Mouse (Mus musculus) CH12F3 (cell line): ENCODE measurements around the gene Zcchc3.
"Not testable (repeated sequence)": the region's sequence is repeated elsewhere in the genome, so short reads cannot be mapped to it uniquely, and the experiment has no call there.

Experiments
- in situ Hi-C: fragments of 300-500 bp; cut with MboI; formaldehyde crosslinking; loops from 2 replicates; pipeline ENCODE4 v1.14.3; 2020; ENCODE audit warnings: low sequenced_read_pairs

The Zcchc3 gene

DNA sequence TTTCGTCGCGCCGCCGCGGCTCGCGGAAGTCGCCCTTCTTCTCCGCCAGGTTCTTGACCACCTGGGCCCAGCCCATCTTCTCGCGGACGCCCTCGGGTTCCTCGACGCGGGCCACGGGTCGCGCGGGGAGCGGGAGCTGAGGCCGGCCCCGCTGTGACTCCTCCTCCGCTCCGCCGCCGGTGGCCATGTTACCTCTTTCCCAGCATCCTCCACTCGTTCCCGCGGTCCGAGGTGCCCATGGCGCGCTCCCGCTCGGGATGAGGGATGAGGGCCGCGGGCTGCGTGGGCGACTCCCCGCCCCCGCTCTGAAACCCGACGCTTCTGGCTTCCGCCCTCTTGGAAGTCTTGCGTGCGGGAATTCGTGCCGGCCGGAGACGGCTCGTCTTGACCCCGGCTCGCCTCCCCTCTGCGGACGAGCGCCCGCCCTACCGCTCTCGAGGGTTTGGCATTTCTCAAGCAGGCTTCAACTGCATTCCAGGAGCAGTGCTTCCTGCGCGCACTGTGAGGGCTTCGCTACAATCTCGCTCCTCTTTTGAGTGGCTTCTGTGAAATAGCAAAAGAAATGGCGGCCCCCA lies at the start of gene Zcchc3:
TSS of gene Zcchc3 (minus strand) at position 437 of the 575 bp plus-strand sequence.
- in situ Hi-C loops = no loop called here

DNA sequence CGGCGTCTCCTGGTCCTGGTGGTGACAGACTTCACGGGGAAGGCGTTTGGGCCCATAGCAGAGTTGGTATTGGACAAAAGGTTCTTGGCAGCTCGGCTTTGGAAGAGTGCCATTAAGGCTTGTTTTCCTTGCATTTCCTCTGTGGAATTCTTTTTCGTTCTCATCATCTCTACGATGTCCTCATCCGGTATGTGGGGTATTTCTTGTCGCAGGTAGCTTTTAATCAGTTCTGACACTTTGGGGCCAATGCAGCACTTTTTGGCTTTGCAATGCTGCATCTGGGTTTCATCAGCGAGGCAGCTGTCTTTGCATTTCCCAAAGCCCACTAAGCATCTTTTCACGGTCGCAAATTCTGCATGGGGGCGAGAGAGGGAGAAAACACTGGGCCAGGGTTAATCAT lies 44.4 kb upstream of the Zcchc3 start:
- in situ Hi-C loops = no loop called here

DNA sequence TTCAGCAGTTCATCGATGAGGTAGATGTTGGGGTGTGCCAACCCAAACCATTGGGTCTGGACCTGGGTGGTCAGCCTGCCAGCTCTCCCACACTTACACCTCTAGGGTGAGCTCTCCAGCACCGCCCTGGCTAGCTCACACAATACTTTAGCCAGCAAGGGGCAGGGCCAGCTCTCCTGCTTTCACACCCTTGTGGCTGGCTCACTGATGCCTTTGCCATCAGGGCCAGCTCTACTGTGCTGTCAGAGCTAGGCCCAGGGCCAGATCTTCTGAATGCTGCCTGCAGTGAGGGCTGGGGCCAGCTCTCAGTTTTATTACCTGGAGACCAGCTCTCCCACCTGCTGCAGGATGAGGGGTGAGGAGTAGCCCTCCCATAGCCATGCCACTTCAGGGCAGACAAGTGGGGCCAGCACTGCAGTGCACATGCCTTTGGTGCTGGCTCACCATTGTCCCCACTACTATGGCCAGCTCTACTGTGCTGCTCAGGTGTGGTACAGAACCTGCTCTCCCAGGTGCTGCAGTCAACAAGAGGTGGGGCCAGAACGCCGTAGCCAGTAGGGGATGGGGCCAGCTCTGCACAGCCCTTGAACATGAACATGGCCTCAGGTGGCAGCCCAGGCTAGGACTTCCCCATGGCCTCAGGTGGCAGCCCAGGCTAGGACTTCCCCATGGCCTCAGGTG lies 37.4 kb upstream of the Zcchc3 start:
- in situ Hi-C loops = no loop called here

DNA sequence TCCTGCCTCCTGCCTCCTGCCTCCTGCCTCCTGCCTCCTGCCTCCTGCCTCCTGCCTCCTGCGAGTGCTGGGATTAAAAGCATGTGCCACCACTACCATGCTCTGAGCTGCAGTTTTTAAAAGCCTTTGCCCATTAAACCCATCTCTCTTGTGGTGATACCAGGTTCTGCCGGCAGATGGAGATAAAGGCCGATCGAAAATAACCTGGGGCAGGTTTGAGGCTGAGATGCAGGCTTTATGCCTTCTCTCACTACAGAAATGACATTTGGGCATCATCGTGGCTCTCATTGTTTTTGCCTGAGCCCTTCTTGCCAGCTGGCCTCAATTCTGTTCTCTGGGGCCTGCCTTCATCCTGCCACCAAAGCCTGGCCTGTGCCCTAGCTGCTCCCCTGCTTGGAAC lies 35.4 kb upstream of the Zcchc3 start:
- in situ Hi-C loops = no loop called here

DNA sequence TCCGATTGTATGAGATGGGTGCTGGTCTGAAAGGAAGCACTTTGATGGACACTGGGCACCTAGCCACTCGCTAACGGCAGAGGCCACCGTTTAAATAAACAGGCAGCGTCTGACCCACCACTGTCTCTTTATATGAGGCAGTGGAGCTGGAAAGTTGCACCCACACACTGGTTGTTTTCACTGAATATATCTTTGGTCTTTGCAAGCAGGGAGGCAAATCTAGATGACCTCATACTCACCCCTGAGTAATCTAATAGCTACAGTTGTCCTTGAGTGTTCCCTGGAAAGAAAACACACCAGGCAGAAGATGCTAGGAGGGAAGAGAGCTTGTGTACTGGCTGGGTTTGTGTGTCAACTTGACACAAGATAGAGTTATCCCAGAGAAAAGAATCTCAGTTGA lies 32.6 kb upstream of the Zcchc3 start:
- in situ Hi-C loops = no loop called here

DNA sequence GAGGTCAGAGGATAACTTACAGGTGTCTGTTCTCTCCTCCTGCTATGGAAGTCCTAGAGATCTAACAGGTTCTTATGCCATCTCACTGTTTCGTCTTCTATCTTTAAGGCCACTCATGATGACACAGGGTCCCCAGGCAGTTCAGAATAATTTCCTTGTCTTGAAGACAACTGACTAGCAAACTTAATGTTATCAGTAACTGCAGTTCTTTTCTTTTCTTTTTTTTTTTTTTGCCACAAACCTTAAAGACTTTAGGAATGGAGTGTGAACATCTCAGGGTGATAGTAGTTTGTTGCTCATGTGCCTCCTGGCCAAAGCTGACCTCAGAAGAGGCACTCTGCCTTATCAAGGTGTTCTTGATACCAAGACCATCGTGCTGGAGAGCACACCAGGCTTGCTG lies 31.8 kb upstream of the Zcchc3 start:
- in situ Hi-C loops = no loop called here

DNA sequence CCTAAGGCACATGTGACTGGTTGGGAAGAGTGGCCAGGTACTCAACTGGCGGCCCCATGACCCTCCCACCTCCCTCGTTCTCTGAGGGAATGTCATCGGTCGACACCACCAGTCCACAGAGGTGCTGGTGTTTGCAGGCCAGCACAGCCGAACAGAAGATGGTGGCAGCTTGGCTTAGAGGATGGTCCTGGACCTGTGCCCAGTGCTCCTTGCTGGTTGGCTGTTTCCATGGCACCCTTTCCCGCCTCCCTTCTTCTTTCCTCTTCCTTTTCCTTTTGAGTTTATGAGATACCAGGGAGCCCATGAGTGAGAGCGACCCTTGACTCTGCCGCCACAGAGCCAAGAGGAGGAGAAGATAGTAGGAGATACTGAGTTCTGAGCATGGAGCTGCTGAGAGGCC lies 28.5 kb upstream of the Zcchc3 start:
- in situ Hi-C loops = no loop called here

DNA sequence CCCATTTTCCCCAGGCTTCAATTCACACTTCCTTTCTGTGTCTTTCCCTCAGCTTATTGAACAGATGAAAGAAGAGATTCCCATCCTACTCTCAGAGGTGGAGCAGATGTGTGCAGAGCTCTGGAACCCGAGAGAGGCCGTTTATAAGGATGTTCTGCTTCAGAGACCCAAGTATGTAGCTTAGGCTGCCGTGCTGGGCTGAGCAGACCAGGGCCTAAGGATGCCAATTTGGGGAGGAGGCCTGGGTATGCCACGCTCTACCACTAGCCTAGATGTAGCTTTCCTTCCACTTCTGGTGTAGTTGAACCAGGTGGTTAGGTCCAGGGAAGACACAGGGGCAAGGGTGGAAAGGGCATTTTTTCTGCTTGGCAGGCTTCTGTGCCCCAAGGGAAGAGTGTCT lies 27.5 kb upstream of the Zcchc3 start:
- in situ Hi-C loops = no loop called here

DNA sequence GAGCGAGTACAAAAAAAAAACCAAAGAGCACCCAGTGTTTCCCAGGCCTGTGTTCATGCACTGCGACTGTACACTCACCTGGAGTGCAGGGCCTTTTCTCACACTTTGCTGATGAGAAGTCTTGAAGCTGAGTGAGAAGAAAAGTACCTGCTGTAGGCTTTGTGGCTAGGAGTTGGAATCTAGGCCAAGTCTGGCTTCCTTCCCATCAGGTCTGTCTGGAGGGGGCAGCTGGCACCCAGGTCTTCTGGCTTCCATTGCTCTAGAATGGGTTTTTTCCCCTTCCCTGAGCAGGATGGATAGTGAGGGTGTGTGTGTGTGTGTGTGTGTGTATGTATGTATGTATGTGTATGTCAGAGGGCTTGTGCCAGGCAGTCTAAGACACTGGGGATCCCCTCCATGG lies 25.0 kb upstream of the Zcchc3 start:
- in situ Hi-C loops = no loop called here

DNA sequence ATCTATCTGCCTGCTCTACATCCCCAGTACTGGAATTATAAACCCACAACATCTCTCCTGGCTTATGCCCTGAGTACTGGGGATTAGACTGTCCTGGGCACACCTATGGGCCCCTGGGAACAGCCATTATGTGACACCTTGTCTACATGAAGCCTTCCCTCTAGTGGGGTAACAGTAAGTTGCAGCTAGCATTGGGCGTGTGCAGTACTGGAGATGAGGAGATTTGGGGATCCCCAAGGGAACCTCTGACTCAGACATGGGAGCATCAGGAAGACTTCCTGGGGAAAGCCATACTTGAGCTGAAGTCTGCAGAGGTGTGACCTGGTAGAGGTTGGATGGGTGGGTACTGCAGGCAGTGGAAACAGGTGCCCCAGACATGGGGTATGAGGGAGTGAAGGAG lies 24.1 kb upstream of the Zcchc3 start:
- in situ Hi-C loops = no loop called here

DNA sequence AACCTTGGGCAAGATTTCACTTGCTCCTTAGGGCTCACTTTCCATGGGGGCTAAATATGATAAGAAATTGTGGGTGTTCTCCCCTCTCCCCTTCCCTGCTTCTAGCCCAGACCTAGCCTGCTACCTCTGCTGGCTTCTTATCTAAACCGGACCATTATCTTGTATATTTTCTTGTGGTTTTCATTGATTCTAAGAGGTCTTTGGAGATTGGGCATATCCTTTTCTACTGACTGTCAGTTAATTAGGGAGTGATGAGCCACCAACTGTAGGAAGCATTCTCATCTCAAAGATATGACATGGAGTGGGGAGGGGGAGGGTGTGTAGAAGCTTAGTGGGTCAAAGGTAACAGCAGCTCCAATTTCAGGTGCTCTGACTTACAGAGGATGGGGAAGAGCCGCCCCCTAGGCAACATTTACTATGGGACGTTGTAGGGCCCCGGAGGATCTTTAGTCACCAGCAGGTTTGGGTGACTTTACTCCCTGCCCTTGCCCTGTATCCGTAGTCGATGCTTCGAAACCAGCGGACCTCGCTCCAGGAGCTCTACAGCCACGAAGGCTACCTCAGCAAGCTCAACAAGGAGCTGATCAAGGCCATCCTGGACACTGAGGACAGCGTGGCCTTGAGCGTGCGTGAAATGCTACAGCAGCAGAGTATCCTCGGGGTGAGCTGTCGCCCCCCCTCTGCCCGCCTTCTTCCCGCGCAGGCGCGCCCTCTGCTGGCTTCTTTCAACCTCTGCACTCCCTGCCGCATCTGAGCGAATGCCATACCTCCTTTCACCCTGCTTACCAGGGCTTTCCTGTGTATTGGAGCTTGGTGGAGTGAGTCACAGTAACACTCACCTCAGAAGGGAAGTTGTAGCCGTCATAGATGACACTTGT lies 22.4 kb upstream of the Zcchc3 start:
- in situ Hi-C loops = no loop called here

DNA sequence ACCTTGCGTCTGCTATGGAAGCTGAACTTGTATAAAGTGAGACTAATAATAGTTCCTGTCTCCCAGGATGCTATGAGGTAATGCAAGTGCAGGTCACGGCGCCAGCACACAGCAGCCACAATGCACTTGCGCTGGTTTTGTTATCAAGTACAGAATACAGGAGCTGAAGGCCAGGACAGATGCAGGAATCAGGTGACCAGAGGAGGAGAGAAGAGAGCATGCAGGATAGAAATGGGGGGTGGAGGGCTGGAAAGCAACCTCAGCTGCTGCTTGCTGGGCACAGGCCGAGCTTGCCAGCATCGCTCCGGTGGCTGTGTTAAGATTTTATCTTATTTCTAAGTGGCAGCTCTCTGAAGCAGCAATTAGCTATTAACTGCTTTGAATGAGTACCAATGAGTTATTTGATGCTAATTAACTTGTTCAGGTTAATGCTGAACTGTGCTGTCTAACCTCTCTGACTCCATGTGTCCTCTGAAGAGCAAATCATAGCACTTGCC lies 21.6 kb upstream of the Zcchc3 start:
- in situ Hi-C loops = no loop called here

DNA sequence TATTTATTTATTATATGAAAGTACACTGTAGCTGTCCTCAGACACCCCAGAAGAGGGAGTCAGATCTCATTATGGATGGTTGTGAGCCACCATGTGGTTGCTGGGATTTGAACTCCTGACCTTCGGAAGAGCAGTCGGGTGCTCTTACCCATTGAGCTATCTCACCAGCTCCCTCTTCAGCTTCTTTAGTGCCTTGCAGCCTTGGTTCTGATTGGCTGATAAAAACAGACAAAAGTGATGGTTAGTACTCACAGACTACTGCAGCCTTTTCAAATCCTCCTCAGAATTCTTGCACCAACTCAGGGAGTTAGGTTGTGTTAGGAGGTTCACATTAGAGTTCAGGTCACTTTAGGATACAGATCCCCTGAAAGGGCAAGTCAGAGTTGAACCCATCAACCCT lies 13.7 kb upstream of the Zcchc3 start:
- in situ Hi-C loops = not testable (repeated sequence)

DNA sequence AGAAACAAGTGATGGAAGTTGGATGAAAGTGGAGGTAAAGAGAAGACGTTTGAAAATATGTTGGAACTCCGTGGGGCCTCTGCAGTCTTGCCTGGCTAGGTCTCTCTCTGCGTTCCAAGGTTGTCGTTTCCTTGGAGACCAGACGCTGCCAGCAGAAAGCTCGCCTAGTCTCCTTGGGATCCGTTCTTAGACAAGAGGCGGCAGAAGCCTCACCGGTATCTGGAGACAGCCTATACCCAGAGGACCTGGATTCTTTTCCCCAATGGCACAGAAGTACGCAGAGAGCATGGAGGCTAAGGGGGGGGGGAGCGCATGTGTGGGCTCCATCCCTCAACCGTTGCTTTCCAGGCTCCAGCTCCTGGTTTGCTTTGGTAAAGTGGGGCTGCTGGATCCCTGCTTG lies 12.7 kb upstream of the Zcchc3 start:
- in situ Hi-C loops = no loop called here

DNA sequence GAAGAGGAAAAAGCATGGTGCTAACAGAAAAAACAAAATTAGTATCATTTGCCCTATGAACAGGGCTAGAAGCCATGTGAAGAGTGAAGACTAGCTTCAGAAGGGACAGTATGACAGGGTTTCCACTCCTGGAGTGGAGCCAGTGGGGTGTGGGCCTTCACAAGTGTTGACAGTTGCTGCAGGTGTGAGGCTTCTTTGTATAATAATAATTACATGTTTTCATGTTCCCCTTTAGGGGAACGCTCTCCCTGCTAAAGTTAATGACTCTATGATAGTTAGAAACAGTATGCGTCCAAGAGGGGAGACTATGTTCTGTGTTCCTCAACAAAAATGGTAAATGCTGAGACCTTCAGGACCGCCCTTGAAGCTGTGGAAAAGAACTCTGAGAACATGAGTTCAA lies 959 bp upstream of the Zcchc3 start:
- in situ Hi-C loops = no loop called here

DNA sequence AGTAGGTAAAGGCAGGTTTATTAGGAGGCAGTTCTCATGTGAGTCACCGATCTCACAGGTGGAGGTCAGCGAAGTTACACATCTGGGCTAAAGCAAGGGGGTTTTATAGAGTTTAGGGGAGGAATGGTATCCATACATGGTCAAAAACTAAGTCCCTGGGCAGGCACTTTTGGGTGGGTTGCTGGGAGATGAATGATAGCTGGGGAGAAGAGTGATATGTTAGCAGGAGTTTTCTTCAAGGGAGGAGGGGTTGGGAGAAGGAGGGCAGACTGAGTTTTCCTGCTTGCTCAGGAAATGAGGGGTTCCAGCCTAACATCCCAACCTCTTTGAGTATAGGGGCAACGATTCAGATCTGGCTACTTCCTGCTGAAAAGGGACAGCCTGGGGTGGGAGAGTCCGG lies 460 bp upstream of the Zcchc3 start, which contains the start of gene 6820408C15Rik:
TSS of gene 6820408C15Rik (plus strand) at position 301 of the 400 bp plus-strand sequence.
- in situ Hi-C loops = no loop called here

DNA sequence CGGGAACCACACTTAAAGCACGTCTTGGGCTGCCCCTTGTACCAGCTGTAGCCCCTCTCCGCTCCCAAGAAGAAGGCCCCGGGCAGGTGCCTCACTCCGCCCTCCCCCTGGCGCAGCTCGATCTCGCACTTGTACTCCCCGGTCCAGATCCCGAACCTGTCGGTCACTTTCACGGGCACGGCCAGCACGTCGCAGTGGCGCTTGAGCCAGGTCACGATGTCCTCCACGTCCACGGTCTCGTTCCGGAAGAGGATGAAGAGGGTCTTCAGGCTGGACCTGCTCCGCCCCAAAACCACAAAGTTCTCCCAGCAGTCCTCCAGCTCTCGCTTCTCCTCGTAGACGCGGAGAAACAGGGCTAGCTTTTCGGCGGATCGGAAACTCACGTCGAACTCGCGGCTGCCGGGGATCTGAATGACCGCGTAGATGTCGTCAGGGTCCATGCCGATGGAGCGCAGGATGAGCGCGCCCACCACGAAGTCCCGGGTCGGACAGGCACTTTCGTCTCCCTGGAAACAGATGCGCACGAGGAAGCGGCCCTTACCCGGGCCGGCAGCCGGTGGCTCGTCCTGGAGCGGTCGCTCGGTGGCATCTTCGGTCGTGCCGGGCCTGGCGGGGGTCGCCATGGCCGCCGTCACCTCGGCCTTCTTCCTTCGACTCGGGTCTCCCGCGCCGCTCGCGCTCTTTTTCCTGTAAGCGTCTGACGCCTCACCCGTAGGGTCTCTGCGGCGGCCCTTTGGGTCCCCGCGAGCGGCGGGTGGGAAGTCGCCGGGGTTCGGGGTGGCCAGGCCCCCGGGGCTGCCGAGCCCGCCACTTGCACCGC lies 852 bp downstream of the Zcchc3 start:
- in situ Hi-C loops = no loop called here

DNA sequence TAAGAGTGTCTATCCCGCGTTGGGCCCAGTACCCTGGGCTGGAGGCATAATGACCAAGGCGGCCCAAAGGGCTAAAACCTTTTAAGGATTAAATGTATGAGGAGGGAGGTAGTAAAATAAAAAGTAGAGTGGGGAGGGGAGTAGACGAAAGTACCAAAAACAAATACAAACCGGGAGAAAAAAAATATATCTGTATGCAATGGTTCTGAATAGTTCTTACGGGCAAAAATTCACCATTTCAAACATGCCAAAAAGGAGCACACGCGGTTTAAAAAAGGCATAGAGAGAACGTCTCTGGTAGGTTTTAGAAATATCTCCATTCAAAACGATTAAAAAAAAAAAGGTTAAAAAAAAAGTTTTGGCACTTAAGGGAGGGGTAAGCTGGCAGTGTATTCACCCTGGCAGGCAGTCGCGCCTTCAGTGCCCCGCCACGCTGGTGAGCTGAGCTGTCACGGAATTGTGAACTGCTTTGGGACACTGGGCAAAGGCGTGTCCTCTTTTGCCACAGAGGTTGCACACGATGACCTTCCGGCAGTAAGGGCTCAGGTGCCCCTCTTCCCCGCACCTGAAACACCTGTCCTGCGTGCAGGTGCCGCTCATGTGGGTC lies 1.6 kb downstream of the Zcchc3 start:
- in situ Hi-C loops = no loop called here

DNA sequence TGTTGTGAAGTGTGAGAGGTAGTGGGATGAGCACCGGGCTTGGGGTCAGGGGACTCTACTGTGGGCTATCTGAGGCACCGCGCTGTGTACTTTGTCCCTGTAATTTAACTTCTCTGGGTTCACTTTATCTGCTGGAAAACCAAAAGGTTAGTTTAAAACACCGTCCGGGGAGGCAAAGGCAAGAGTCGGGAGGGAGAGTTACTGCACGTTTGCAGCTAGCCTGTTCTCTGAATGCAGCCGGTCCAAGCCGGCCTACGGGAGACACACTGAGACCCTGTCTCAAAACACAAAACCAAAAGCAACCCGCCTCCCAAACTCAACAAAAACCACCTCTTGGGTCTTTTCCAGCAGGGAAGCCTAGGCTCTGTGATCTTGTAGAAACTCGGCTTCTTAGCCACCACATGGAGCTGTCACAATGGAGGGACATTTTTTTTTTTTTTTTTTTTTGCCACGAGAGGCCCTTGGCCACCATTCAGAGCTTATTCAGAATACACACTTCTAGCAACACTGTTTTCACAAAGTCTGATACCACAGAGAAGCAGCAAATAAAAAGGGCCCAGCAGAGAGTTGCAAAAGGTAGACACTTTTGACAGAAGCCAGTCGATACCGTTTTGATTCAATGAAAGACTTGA lies 2.2 kb downstream of the Zcchc3 start:
- in situ Hi-C loops = no loop called here

DNA sequence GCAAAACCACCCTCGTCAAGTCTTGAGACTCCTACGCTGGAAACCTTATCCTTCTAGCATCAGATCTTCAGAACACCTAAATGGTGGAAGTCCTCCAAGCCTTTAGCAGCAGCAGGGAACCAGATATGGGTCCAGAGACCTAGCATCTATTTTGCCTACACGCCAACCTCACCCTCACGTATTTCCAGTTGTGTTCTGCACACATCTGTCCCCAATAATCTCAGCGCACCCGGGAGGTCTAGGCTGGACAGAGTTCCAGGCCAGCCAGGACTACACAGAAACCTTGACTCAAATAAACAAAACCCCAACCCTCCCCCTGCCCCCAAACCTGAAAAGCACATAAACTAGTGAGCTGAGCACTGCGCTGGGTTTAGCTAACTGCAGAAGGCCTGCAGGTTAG lies 3.4 kb downstream of the Zcchc3 start:
- in situ Hi-C loops = no loop called here
